Mouse (Mus musculus) kidney, embryonic 14.5 days (tissue): ENCODE results near the gene Mrps18b. TPM values are rescaled to one million over a fixed set of nuclear protein-coding genes. Genes with fewer than 3 reads are reported as not detected.

Source experiments
- ATAC-seq: fragments of 200-750 bp; cut with Nextera tagmentation; 2 replicates; pipeline ENCODE4 v1.8.0; 2017; ENCODE audit warnings: moderate number of reproducible peaks, mild to moderate bottlenecking, moderate TSS enrichment, moderate library complexity; ENCODE audit not compliant: low FRiP score, low TSS enrichment
- H3K27ac ChIP-seq: fragments of 300-500 bp; sonication (generic); 2 replicates; pipeline ENCODE4 v1.5.1; 2014; ENCODE audit warnings: low read depth, mild to moderate bottlenecking, low read length, moderate library complexity, mixed read lengths
- H3K27me3 ChIP-seq: fragments of 300-500 bp; sonication (generic); 2 replicates; pipeline ENCODE4 v1.6.1; 2014; ENCODE audit warnings: mild to moderate bottlenecking, low read length; ENCODE audit not compliant: control insufficient read depth, insufficient read depth
- H3K36me3 ChIP-seq: fragments of 300-500 bp; sonication (generic); 2 replicates; pipeline ENCODE4 v1.6.1; 2014; ENCODE audit warnings: low read length, mixed read lengths; ENCODE audit not compliant: control insufficient read depth, insufficient read depth
- H3K4me1 ChIP-seq: fragments of 300-500 bp; sonication (generic); 2 replicates; pipeline ENCODE4 v1.6.1; 2014; ENCODE audit warnings: low read length, mixed read lengths; ENCODE audit not compliant: control insufficient read depth, insufficient read depth
- H3K4me2 ChIP-seq: fragments of 300-500 bp; sonication (generic); replicated peaks from 2 replicates; pipeline ENCODE4 v1.6.1; 2014; ENCODE audit warnings: low read depth, mild to moderate bottlenecking, low read length
- H3K4me3 ChIP-seq: fragments of 300-500 bp; sonication (generic); 2 replicates; pipeline ENCODE4 v1.5.1; 2014; ENCODE audit warnings: mild to moderate bottlenecking, low read length
- H3K9ac ChIP-seq: fragments of 300-500 bp; sonication (generic); 2 replicates; pipeline ENCODE4 v1.6.1; 2014; ENCODE audit warnings: low read depth, mild to moderate bottlenecking, low read length, moderate library complexity
- H3K9me3 ChIP-seq: fragments of 300-500 bp; sonication (generic); 2 replicates; pipeline ENCODE4 v1.6.1; 2016; ENCODE audit warnings: low read length; ENCODE audit not compliant: control insufficient read depth
- WGBS: fragments of 180-500 bp; shearing (Covaris S2); extraction: QIAGEN DNeasy Blood & Tissue Kit; methylation state at CpG from one replicate; pipeline ENCODE4 v1.1.7; 2014; 5-methylcytosine and 5-hydroxymethylcytosine counted together
- microRNA counts: library from miRNA; unstranded; fragments of <30 nt; microRNA quantifications from one replicate; lab custom pipeline; 2017
- microRNA-seq: library from miRNA; unstranded; fragments of <30 nt; microRNA quantifications from one replicate; pipeline ENCODE4, GENCODE M21; 2016
- polyA plus RNA-seq: library from polyadenylated mRNA; unstranded; fragments of >200 nt; fragmentation: Nextera tagmentation; extraction: Ambion mirVana; gene quantifications from 2 replicates; pipeline ENCODE4 v1.2.1, GENCODE M21; 2014

Gene Mrps18b
- polyA plus RNA-seq, 1 experiment from 2014 or later, result 101 TPM

DNA sequence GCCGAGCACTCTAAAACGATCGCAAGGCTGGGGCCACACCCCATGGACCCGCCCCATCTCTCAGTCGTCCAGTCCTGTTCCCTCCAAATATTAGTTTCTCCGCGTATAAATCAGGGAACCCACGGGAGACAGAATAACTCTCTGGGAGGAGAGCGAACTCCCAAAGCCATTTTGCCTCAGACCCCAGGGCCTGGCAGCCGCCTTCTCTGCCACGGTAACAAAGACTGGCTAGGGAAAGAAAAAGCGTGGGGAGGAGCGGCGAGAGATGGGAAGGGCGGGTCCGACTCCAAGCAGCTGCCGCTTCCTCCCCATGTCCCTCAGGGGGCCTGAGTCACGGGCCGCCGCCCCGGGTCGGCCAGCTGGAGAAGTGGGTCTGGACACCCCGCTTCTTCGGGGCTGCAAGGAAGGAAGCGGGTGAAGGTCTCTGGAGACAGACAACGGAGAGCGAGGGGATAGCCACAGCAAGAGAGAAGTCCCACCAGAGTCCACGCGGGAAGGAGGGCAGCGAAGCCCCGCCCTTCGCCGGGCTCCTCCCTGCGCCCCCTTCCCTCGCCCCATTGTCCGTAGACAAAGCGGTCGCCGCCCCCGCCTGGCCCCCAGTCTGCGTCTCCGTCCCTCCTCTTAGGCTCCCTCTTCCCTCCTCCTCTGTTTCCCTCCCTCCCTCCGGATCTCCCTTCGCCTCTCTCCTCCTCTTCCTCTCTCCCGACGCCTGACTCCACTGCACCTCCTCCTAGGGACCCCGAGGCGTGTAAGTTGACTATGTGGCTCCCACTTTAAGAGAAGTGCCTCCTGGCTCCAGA is 50.5 kb downstream of the Mrps18b start, which contains the start of gene Ppp1r18:
TSS of gene Ppp1r18 (plus strand) at position 113 of the 800 bp plus-strand sequence.
- Histone ChIP-seq H3K4me1 (peaks cover 44% of the 10 kb centered on the region), H3K4me2 (peak within 1 kb of the TSS; percentile 58), H3K4me3 (peak within 1 kb of the TSS; percentile 54), H3K9me3 (no peaks in the 10 kb centered on the region), H3K27me3 (no peaks in the 10 kb centered on the region), H3K9ac (peak within 1 kb of the TSS; percentile 60), H3K36me3 (no peaks in the 10 kb centered on the region), H3K27ac (peak within 1 kb of the TSS; percentile 91)
- WGBS, result 1% methylated on average over 46 of the region's 48 CpGs
- ATAC-seq, result peak; percentile 65

DNA sequence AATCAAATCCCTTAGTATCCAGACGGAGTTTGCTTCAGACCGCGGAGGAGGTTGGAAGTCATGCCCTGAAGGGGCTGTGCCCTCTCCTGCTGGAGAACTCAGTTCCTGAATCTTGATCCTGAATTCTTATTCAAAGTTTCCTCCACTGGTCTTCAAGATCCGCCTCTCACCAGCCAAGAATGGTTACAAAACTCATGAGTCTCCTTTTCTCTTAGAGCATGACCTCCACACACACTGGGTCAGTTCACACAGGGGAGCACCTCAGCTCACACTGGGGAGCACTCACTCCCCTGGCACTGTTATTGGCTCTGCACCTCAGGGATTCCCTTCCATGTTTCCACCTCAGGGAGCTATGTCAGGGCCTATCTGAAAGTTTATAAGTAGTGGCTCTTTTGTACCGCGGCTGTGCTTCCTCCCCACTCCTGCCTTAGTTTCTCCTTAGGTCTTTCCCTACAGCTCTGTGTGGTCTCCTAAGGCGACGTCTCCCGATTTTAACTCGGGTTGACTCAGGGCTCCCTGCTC is 51.3 kb downstream of the Mrps18b start:
- Histone ChIP-seq H3K4me3 (peak overlapping the region; percentile 54), H3K4me1 (peaks cover 41% of the 10 kb centered on the region), H3K9me3 (no peaks in the 10 kb centered on the region), H3K36me3 (no peaks in the 10 kb centered on the region), H3K4me2 (peak overlapping the region; percentile 58), H3K9ac (peak overlapping the region; percentile 60), H3K27ac (peak overlapping the region; percentile 91), H3K27me3 (no peaks in the 10 kb centered on the region)
- 24% methylated on average over 10 of the region's 10 CpGs for whole genome bisulfite sequencing
- no peak for ATAC-seq

DNA sequence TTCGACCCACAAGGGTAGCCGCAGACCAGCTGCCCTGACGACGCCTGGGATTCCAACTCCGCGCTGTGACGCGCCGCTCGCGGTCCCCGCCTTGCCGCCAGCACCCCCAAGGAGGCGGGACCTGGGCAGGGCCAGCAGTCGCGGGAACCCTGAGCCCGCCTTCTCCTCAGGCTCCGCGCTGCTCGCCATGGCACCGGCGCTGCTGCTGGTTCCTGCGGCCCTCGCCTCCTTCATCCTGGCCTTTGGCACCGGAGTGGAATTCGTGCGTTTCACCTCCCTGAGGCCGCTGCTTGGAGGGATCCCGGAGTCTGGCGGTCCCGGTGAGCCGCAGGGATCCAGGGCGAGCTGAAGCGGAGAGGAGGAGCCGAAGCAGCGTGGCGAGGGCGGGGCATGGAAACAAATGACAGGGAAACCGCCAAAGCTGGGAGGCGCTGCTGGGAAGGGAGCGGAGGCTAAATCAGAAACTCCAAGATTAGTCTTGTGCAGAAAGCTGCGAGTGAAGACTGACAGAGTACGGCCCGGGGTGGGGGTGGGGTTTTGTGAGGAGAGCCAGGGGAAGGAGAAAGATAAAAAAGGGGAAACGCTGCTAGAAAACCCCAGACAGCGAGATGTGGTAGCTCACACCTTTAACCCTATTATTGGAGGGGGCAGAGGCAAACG is 54.9 kb downstream of the Mrps18b start, which contains the start of gene Nrm:
TSS of gene Nrm (plus strand) at position 121 of the 660 bp plus-strand sequence.
- H3K4me2 ChIP-seq, result peak within 1 kb of the TSS; percentile 51
- peaks cover 18% of the 10 kb centered on the region for H3K36me3 ChIP-seq
- WGBS, result under 1% methylated on average over 47 of the region's 47 CpGs
- peaks cover 13% of the 10 kb centered on the region; the same call in 1 of the 2 replicates for H3K4me1 ChIP-seq
- H3K27me3 ChIP-seq, result no peaks in the 10 kb centered on the region
- H3K27ac ChIP-seq, result peak within 1 kb of the TSS; percentile 75
- H3K9ac ChIP-seq, result peak within 1 kb of the TSS; percentile 73
- no peaks in the 10 kb centered on the region for H3K9me3 ChIP-seq
- ATAC-seq, result peak; percentile 91
- peak within 1 kb of the TSS; percentile 77 for H3K4me3 ChIP-seq

DNA sequence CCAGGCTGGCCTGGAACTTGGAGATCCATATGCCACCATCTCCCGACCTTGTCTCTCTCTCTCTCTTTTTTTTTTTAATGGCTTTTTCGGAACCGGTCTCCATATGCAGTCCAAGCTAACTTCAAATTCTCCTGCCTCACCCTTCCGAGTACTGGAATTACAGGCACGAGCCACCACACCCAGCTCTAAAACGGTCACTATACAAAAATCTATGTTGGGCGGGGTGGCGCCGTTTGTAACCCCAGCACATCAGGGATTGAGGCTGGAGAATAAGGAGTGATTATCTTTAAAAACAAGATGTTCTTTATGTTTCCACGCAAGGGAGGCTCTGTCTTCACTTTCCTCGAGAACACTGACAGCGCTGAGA is 55.4 kb downstream of the Mrps18b start:
- peaks cover 13% of the 10 kb centered on the region; the same call in 1 of the 2 replicates for H3K4me1 ChIP-seq
- ATAC-seq, result peak; percentile 10
- peak overlapping the region; percentile 73 for H3K9ac ChIP-seq
- H3K4me2 ChIP-seq, result peak overlapping the region; percentile 51
- H3K27me3 ChIP-seq, result no peaks in the 10 kb centered on the region
- H3K9me3 ChIP-seq, result no peaks in the 10 kb centered on the region
- H3K36me3 ChIP-seq, result peaks cover 18% of the 10 kb centered on the region
- H3K27ac ChIP-seq, result peak overlapping the region; percentile 75; the same call in 1 of the 2 replicates
- peak overlapping the region; percentile 77 for H3K4me3 ChIP-seq
- WGBS, result 3% methylated on average over 12 of the region's 12 CpGs

MicroRNA genes within 50 kb of the gene (microRNA counts, 519-probe panel; counts per million panel counts)
- not detected for microRNA mmu-miR-1894-3p (lab: Ali Mortazavi, UCI)
- not detected for microRNA mmu-miR-1894-5p (lab: Ali Mortazavi, UCI)
- not detected for microRNA mmu-miR-877 (lab: Ali Mortazavi, UCI)

Small RNA genes within 50 kb of the gene (microRNA-seq; reads per million reads assigned to microRNA genes)
- gene Gm28033 (0.84 reads per million), gene Mir1894 (not detected), gene Mir877 (96.6 reads per million, percentile 53 among the genes with 10 or more reads in this experiment)

Other genes starting within 250 kb of the Mrps18b start
- gene Vars2, start 248.8 kb downstream of the Mrps18b start, polyA plus RNA-seq, result 9.5 and 16.8 TPM in 2 replicates
- gene Gtf2h4, start 242.7 kb downstream of the Mrps18b start, polyA plus RNA-seq, result 50.7 and 56.7 TPM in 2 replicates
- gene Ddr1, start 211.8 kb downstream of the Mrps18b start, polyA plus RNA-seq, result 34.6 and 52.0 TPM in 2 replicates
- gene Ier3, start 94.7 kb downstream of the Mrps18b start, polyA plus RNA-seq, result 6.8 and 7.7 TPM in 2 replicates
- 35.9 and 36.1 TPM in 2 replicates for gene Flot1, start 93.2 kb downstream of the Mrps18b start, polyA plus RNA-seq
- gene Tubb5, start 78.1 kb downstream of the Mrps18b start, polyA plus RNA-seq, result 1,061 and 1,103 TPM in 2 replicates
- gene Mdc1, start 74.9 kb downstream of the Mrps18b start, polyA plus RNA-seq, result 13.1 and 16.5 TPM in 2 replicates
- 53.2 and 65.2 TPM in 2 replicates for gene Nrm, start 55.1 kb downstream of the Mrps18b start, polyA plus RNA-seq
- gene Ppp1r18, start 50.8 kb downstream of the Mrps18b start, polyA plus RNA-seq, result 19.1 and 21.1 TPM in 2 replicates
- gene Dhx16, start 36.6 kb downstream of the Mrps18b start, polyA plus RNA-seq, result 37.8 and 50.0 TPM in 2 replicates
- 36.2 and 41.5 TPM in 2 replicates for gene 2310061I04Rik, start 19.0 kb downstream of the Mrps18b start, polyA plus RNA-seq
- 76.5 and 92.2 TPM in 2 replicates for gene Atat1, start 6.3 kb downstream of the Mrps18b start, polyA plus RNA-seq
- 30.6 and 44.7 TPM in 2 replicates for gene Ppp1r10, start within 50 bp of the Mrps18b start, polyA plus RNA-seq
- 74.6 and 97.8 TPM in 2 replicates for gene Abcf1, start 53.4 kb upstream of the Mrps18b start, polyA plus RNA-seq
- gene Gnl1, start 63.5 kb upstream of the Mrps18b start, polyA plus RNA-seq, result 35.0 and 44.5 TPM in 2 replicates
- 34.5 and 40.1 TPM in 2 replicates for gene Prr3, start 63.8 kb upstream of the Mrps18b start, polyA plus RNA-seq
- 2.5 and 4.0 TPM in 2 replicates for gene H2-T24, start 104.2 kb upstream of the Mrps18b start, polyA plus RNA-seq
- gene H2-T23, start 116.5 kb upstream of the Mrps18b start, polyA plus RNA-seq, result 3.0 and 3.7 TPM in 2 replicates
- gene H2-T22, start 126.4 kb upstream of the Mrps18b start, polyA plus RNA-seq, result 11.2 and 12.0 TPM in 2 replicates
- not detected in 2 replicates for gene Gm6034, start 126.6 kb upstream of the Mrps18b start, polyA plus RNA-seq
- not detected in 2 replicates for gene Gm11127, start 142.0 kb upstream of the Mrps18b start, polyA plus RNA-seq
- not detected in 2 replicates for gene Gm19684, start 205.3 kb upstream of the Mrps18b start, polyA plus RNA-seq
- not detected in 2 replicates for gene Gm7030, start 213.0 kb upstream of the Mrps18b start, polyA plus RNA-seq